Mouse (Mus musculus) olfactory bulb, adult 2 months (tissue): ENCODE results near the gene Rnf167.

Experiments used
- CTCF ChIP-seq: fragments of 200-500 bp; IDR thresholded peaks from 2 replicates; pipeline ENCODE4 v1.5.1; 2012; ENCODE audit warnings: low read depth, mild to moderate bottlenecking, low read length, moderate library complexity; ENCODE audit not compliant: insufficient read depth
- POLR2A ChIP-seq: fragments of 200-500 bp; IDR thresholded peaks from 2 replicates; pipeline ENCODE4 v1.6.1; 2012; ENCODE audit warnings: mild to moderate bottlenecking, low read depth, low read length, moderate library complexity; ENCODE audit not compliant: insufficient read depth

DNA sequence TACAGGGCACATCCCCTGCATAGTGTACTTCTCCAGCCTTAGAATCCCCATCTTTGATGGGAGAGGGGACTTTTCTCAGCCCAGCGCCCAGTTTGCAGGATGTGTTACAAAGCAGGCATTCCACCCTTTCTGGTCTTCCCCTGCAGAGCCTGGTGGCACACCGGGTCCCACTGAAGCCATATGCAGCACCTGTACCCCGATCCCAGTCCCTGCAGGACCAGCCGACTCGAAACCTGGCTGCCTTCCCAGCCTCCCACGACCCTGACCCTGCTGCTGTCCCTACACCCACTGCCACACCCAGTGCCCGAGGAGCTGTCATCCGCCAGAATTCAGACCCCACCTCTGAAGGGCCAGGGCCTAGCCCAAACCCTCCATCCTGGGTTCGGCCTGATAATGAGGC, 39.4 kb upstream of the Rnf167 start:
- TF ChIP-seq POLR2A: no peak
- TF ChIP-seq CTCF: no peak
